Mouse (Mus musculus) myocyte (in vitro differentiated cells): Measurements from ENCODE around the gene Fn1. TPM values are rescaled to one million over a fixed set of nuclear protein-coding genes. Genes with fewer than 3 reads are reported as not detected.
A peak's percentile ranks its signal among the peaks of the same experiment; 100 is the strongest.

Source experiments
- H3K27me3 ChIP-seq: one replicate; pipeline ENCODE4 v1.6.1; 2011; ENCODE audit not compliant: control insufficient read depth, insufficient read depth, insufficient read length
- H3K36me3 ChIP-seq: one replicate; pipeline ENCODE4 v1.6.1; 2011; ENCODE audit not compliant: control insufficient read depth, insufficient read depth
- H3K4me2 ChIP-seq: one replicate; pipeline ENCODE4 v1.6.1; 2011; ENCODE audit warnings: low read depth, control low read depth
- H3K4me3 ChIP-seq: one replicate; pipeline ENCODE4 v1.5.1; 2011; ENCODE audit warnings: mild to moderate bottlenecking, control low read depth, moderate library complexity
- H3K79me2 ChIP-seq: one replicate; pipeline ENCODE4 v1.6.1; 2011; ENCODE audit not compliant: control insufficient read depth, insufficient read depth
- H3ac ChIP-seq: one replicate; pipeline ENCODE4 v1.6.1; 2011; ENCODE audit not compliant: control insufficient read depth, insufficient read length
- CEBPB ChIP-seq: IDR thresholded peaks from 2 replicates; pipeline ENCODE4 v1.6.1; 2011; ENCODE audit warnings: mild to moderate bottlenecking, moderate library complexity; ENCODE audit not compliant: poor library complexity, insufficient read depth, severe bottlenecking
- E2F4 ChIP-seq: IDR thresholded peaks from one replicate; pipeline ENCODE4 v1.6.1; 2011; ENCODE audit warnings: mild to moderate bottlenecking, control low read depth, moderate library complexity; ENCODE audit not compliant: insufficient read depth
- MAX ChIP-seq: IDR thresholded peaks from one replicate; pipeline ENCODE4 v1.6.1; 2011; ENCODE audit warnings: low read depth, mild to moderate bottlenecking, control low read depth
- MYOD1 ChIP-seq, 3 experiments: IDR thresholded peaks; one replicate each; pipeline ENCODE4 v1.6.1; 2011; ENCODE audit warnings: control low read depth in 2 of 3, low read depth in 2 of 3, mild to moderate bottlenecking in 2 of 3, moderate library complexity in 1 of 3; ENCODE audit not compliant: insufficient read length in 2 of 3, control insufficient read depth in 1 of 3
- MYOG ChIP-seq, 3 experiments: IDR thresholded peaks; one replicate each; pipeline ENCODE4 v1.6.1; 2011; ENCODE audit warnings: control low read depth in 2 of 3, low read depth in 2 of 3, mild to moderate bottlenecking in 2 of 3; ENCODE audit not compliant: insufficient read length in 2 of 3, control insufficient read depth in 1 of 3, insufficient read depth in 1 of 3
- POLR2A ChIP-seq: IDR thresholded peaks from one replicate; pipeline ENCODE4 v1.6.1; 2011; ENCODE audit warnings: low read depth, mild to moderate bottlenecking, control low read depth, moderate library complexity; ENCODE audit not compliant: insufficient read length
- POLR2AphosphoS2 ChIP-seq: IDR thresholded peaks from one replicate; pipeline ENCODE4 v1.6.1; 2011; ENCODE audit warnings: low read depth, control low read depth; ENCODE audit not compliant: insufficient read length
- REST ChIP-seq: IDR thresholded peaks from one replicate; pipeline ENCODE4 v1.6.1; 2011; ENCODE audit warnings: mild to moderate bottlenecking, control low read depth, moderate library complexity; ENCODE audit not compliant: insufficient read depth, insufficient read length
- SRF ChIP-seq: IDR thresholded peaks from one replicate; pipeline ENCODE4 v1.6.1; 2011; ENCODE audit warnings: low read depth; ENCODE audit not compliant: control insufficient read depth, insufficient read length
- TCF12 ChIP-seq: IDR thresholded peaks from one replicate; pipeline ENCODE4 v1.6.1; 2011; ENCODE audit warnings: mild to moderate bottlenecking, control low read depth; ENCODE audit not compliant: poor library complexity, insufficient read depth, severe bottlenecking
- TCF3 ChIP-seq: IDR thresholded peaks from one replicate; pipeline ENCODE4 v1.6.1; 2011; ENCODE audit warnings: low read depth, control low read depth; ENCODE audit not compliant: insufficient read length
- USF1 ChIP-seq: IDR thresholded peaks from one replicate; pipeline ENCODE4 v1.6.1; 2011; ENCODE audit warnings: low read depth, mild to moderate bottlenecking, control low read depth, moderate library complexity
- polyA plus RNA-seq: library from polyadenylated mRNA; unstranded; fragments of >200 nt; fragmentation: generic; extraction: Trizol; gene quantifications from one replicate; pipeline ENCODE4 v1.2.1, GENCODE M21; 2012; ENCODE audit warnings: missing spikeins

The Fn1 gene
- polyA plus RNA-seq, 1 experiment: 1,265 TPM

DNA sequence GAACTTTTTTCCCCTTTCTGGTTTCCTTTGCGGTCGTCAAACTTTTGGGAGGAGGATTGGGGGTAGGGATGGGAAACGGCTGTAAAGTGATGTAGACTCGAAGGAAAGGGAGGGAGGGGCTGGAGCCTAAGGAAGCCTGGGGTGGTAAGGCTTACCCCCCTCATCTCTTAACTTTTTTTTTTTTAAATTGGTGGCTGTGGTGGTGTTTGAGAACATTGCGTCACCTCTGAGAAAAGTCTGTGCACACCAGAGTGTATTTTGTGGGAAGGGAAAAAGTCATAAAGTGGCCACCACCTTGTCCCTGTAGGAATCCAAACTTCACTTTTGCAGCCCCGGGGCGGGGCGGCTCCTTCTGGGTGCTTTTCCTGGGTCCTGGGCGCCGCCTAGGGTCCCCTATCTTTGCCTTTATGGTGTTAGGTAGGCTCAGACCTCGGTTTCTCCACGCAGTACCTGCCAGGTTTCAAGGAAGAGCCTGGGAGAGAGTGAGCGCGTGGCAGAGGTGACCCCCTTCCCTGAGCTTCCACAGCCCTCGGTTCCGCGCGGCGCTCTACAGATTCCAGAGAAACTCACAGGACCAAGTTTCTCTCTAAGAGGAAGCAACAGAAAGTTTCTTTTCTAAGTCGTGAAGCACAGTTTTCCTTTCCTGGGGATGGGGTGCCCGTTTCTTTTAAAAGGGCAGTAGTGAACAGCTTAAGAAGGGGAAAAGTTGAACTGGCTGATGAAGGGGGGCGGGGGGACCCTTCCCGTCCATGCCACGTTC lies 580 bp upstream of the Fn1 start:
- peak overlapping the region; percentile 95 for H3K4me3 ChIP-seq
- no peaks in the 10 kb centered on the region for H3K27me3 ChIP-seq
- H3K4me2 ChIP-seq: peak overlapping the region; percentile 97
- H3ac ChIP-seq: peak overlapping the region; percentile 47
- no peak for TF ChIP-seq MAX
- peak; percentile 29 for TF ChIP-seq POLR2A
- TF ChIP-seq E2F4: no peak
- no peak for TF ChIP-seq TCF3
- TF ChIP-seq MYOD1 (IDR thresholded peaks at IDR 0.05; ENCODE audit: control insufficient read depth in 1 of 3, insufficient read length in 2 of 3, low read depth in 2 of 3): no peak
- TF ChIP-seq TCF12: no peak
- TF ChIP-seq USF1: no peak
- no peak for TF ChIP-seq REST
- no peak for TF ChIP-seq SRF
- peak; percentile 90 for TF ChIP-seq CEBPB
- TF ChIP-seq POLR2AphosphoS2: no peak
- no peak for TF ChIP-seq MYOG (IDR thresholded peaks at IDR 0.05; ENCODE audit: control insufficient read depth in 1 of 3, insufficient read depth in 1 of 3, insufficient read length in 2 of 3, low read depth in 2 of 3)
- H3K79me2 ChIP-seq: peaks cover 44% of the 10 kb centered on the region
- peaks cover 28% of the 10 kb centered on the region for H3K36me3 ChIP-seq

DNA sequence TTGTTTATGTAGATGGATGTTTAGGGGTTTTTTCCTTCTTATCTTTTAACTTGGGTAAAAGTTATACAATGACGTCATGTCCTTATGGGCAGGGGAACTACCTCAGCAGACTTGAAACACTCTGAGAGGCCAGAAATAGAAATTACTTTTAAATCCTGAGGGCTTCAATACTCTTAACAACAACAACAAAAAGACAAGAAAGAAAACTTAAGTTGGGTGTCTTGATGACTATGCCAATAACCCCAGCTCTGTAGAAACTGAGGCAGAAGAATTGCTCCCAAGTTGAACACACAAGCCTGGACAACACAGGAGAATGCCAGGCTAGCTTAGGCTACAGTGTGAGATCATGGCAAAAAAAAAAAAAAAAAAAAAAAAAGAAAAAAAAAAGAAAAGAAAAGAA lies 1.2 kb downstream of the Fn1 start:
- peaks cover 61% of the 10 kb centered on the region for H3K79me2 ChIP-seq
- peak overlapping the region; percentile 47 for H3ac ChIP-seq
- TF ChIP-seq E2F4: no peak
- TF ChIP-seq POLR2A: peak; percentile 13
- TF ChIP-seq USF1: no peak
- peaks cover 46% of the 10 kb centered on the region for H3K36me3 ChIP-seq
- H3K27me3 ChIP-seq: no peaks in the 10 kb centered on the region
- peak overlapping the region; percentile 97 for H3K4me2 ChIP-seq
- peak overlapping the region; percentile 95 for H3K4me3 ChIP-seq

DNA sequence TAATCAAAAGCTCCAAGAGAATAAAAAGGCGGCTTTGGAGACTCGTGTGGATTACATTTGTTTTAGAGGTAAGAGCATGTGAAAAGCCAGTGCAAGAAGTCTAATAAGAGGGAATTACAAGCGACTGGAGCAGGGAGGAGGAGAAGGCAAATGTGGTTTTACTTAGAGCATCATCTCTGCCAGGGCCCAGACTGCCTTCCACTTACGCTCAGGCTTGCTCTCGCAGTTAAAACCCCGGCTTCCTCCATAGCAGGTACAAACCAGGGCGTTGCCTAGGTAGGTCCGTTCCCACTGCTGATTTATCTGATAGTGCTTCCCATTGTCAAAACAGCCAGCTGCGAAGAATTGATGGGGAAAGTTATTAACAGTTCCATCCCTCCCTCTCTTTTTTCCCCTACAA lies 1.7 kb downstream of the Fn1 start:
- Histone ChIP-seq H3K27me3 (no peaks in the 10 kb centered on the region), H3ac (no peak overlapping the region), H3K4me3 (peak overlapping the region; percentile 95), H3K4me2 (peak overlapping the region; percentile 97), H3K36me3 (peaks cover 51% of the 10 kb centered on the region), H3K79me2 (peaks cover 66% of the 10 kb centered on the region)
- TF ChIP-seq POLR2AphosphoS2 (peak; percentile 75), POLR2A (peak; percentile 42), MAX (no peak)

DNA sequence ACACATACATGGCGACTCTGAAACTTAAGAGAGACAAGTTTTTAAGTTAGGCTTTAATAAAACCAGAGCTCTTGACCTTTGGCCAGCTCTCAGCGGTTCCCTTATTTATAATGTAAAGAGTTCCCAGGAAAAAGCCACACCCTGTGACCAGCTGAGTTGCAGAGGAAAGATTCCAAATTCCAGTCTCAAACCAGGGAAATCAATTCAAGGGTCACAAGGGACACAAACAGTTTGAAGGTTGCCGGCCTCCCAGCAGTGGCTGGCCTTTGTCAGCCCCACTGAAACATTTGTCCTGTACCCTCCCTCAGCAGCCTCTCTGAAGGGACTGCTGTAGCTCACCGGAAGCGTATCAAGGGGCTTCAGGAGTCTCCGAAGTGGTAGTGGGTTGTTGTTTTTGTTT lies 2.3 kb downstream of the Fn1 start:
- peak overlapping the region; percentile 97 for H3K4me2 ChIP-seq
- H3K36me3 ChIP-seq: peaks cover 55% of the 10 kb centered on the region
- H3K4me3 ChIP-seq: peak overlapping the region; percentile 95
- H3K79me2 ChIP-seq: peaks cover 72% of the 10 kb centered on the region
- H3K27me3 ChIP-seq: no peaks in the 10 kb centered on the region
- no peak overlapping the region for H3ac ChIP-seq
- TF ChIP-seq MYOD1 (IDR thresholded peaks at IDR 0.05; ENCODE audit: control insufficient read depth in 1 of 3, insufficient read length in 2 of 3, low read depth in 2 of 3) (no peak), MYOG (IDR thresholded peaks at IDR 0.05; ENCODE audit: control insufficient read depth in 1 of 3, insufficient read depth in 1 of 3, insufficient read length in 2 of 3, low read depth in 2 of 3) (no peak), E2F4 (no peak), TCF3 (no peak), MAX (no peak), POLR2AphosphoS2 (peak; percentile 27), SRF (no peak), POLR2A (peak; percentile 16), USF1 (no peak), REST (no peak)

DNA sequence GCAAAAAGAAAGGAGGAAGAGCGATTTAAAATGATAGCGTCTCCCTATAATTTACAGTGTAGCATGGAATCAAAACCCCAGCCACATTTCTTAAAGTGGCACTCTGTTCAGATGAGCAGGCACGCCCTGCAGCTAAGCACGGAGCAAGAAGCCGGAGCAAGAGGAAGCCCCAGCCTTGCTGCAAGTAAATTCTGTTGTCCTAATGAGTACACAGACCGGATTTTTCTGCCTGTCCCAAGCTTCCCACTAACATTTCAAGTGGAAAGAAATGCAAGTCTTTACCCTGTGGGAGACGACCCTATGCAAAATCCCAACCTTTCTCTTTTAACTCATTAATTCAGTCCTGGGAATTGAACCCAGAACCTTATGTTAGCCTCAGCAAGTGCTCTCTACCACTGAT lies 4.8 kb downstream of the Fn1 start:
- Histone ChIP-seq H3K27me3 (no peaks in the 10 kb centered on the region), H3K79me2 (peaks cover 90% of the 10 kb centered on the region), H3K36me3 (peaks cover 79% of the 10 kb centered on the region), H3ac (no peak overlapping the region), H3K4me2 (peak overlapping the region; percentile 97), H3K4me3 (peak overlapping the region; percentile 95)
- TF ChIP-seq POLR2A: peak; percentile 1
- TF ChIP-seq CEBPB: no peak

DNA sequence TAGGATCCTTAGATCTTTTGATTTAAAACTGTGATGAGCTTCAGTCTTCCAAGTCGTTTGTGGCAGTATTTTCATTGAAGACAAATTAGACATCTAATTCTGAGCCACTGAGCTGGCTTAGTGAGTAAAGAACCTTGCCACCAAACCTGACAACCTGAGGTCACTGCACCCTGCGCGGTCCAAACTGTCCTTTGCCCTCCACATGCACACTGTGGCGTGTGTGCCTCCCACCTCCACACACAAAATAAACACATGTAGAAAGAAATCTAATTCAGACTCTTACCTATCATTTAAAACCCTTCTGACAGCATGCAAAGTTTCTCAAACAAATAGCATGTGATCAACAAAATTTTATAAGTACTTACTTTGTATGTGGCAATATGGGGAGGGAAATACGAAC lies 6.2 kb downstream of the Fn1 start:
- TF ChIP-seq POLR2A (peak; percentile 53), REST (no peak), POLR2AphosphoS2 (peak; percentile 73), TCF12 (no peak)
- Histone ChIP-seq H3K27me3 (no peaks in the 10 kb centered on the region), H3K4me2 (peak overlapping the region; percentile 97), H3K36me3 (peaks cover 87% of the 10 kb centered on the region), H3K79me2 (peaks cover 85% of the 10 kb centered on the region), H3K4me3 (no peak overlapping the region), H3ac (no peak overlapping the region)
